Mouse (Mus musculus) gastrocnemius, adult 8-10 months (tissue): ENCODE results near the gene Mical2. TPM values are rescaled to one million over a fixed set of nuclear protein-coding genes. Genes with fewer than 3 reads are reported as not detected.

Source experiments
- DNase-seq, 2 experiments: peaks; one replicate each; pipeline ENCODE4 v3.0.0; 2022; ENCODE audit warnings: low spot score in 2 of 2
- total RNA-seq, 4 experiments: library from RNA; stranded (reverse); gene quantifications; 2 replicates each; pipeline ENCODE4 v1.2.4; 2022

Gene Mical2
- total RNA-seq, 4 experiments from 2014 or later = 172 to 236 (median 206) TPM

DNA sequence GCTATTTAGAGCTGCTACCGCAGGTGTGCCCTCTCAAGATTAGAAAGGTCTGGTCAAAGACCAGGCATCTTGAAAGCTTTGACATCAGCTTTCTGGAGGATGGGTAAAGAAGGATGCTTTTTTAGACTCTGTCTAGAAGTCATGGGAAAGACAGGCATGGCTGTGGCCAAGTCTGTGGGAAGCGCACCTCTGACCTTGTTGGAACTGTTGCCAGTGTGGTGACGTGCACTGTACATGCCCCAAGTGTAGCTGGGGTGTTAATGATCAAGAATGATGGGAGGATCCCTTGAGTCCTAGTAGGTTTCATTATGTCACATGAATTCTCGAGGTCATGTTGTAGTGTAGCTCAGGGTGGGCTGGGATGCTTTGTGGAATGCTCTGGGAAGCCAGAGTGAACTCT lies 127.4 kb downstream of the Mical2 start:
- DNase-seq = no peak

GRCm38 (mm10) chr7:112353939-112354338 lies 128.3 kb downstream of the Mical2 start:
- no peak for DNase-seq

DNA sequence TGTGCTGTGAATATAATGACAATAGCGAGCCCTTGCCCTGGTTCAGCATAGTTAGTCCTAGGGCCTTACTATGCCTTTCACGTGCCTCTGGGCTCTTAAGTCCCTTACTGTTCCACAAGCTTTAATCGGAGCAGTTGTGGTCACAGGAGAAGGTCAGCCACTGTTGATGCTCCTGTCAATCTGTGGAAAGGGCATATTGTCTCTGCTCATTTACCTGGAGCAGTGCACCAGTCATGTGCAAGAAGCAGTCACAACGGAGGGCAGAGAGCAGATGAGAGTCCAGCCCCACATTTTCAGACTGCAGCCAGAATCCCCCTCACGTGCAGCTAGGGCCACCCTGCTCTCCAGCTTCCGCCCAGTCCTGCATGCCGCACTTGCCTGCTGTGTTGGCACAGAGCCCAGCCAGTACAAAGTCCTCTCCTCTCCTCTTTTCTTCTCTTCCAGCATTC lies 128.9 kb downstream of the Mical2 start:
- DNase-seq = no peak

- no peak for DNase-seq
These were observed 133.9 kb downstream of the Mical2 start for GRCm38 (mm10) chr7:112359594-112359993.

GRCm38 (mm10) chr7:112362574-112363200 lies 137.0 kb downstream of the Mical2 start:
- no peak for DNase-seq

- DNase-seq = no peak
These were observed 140.2 kb downstream of the Mical2 start for GRCm38 (mm10) chr7:112365864-112366263.

DNA sequence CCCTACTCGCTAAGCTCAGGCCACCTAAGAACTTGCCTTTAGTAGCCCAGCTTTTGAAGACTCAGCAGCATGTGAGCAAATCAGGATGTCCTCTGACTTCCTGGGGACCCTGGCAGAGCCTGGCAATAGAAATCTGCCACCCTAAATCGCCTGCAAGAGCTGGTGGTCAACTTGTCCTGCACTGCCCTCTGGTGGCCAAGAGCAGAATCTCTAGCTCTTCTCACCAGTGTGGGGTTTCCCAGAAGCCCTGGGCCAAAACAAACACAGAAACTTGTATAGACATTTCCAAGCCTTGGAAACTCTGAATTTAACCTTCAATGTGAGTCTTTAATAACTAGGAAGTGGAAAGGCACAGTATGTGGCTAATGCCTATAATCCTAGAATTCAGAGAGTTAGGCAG lies 143.4 kb downstream of the Mical2 start:
- DNase-seq = peak; percentile 72 to 75

DNA sequence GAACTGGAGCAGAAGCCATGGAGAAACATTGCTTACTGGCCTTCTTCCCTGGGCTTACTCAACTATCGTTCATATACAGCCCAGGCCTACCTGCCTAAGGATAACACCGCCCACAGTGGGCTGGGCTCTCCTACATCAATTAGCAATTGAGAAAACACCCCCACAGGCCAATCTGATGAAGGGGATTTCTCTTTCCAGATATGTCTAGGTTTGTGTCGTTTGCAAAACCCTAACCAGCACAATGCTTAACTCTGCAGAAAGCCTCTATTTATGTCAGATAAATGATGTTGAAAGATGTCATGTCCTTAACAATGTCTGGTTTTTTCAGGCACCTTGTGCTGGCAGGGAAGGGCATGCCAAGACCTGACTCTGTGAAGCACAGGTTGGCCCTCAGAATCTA lies 144.3 kb downstream of the Mical2 start:
- DNase-seq = no peak

GRCm38 (mm10) chr7:112371387-112371786 lies 145.7 kb downstream of the Mical2 start:
- DNase-seq = no peak

DNA sequence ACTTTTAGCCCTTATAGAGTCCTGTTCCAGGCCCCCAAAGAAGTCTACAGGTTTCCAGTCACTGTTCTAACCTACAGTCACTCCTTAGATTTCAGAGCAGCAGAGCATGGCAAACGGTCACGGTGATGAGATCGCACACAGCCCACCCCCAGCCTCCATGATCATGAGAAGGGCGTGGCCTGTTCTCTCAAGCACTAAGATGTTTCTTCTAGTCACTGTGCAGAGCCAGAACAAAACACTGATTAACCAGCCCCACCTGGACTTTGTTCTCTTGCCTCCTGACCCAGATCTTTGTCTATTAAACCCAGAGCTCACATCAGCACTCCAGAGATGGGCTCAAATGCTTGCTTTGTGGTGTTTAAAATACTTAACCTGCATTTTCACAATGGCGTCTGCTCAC lies 148.4 kb downstream of the Mical2 start:
- DNase-seq = no peak

GRCm38 (mm10) chr7:112375062-112375461 lies 149.4 kb downstream of the Mical2 start:
- no peak for DNase-seq

DNA sequence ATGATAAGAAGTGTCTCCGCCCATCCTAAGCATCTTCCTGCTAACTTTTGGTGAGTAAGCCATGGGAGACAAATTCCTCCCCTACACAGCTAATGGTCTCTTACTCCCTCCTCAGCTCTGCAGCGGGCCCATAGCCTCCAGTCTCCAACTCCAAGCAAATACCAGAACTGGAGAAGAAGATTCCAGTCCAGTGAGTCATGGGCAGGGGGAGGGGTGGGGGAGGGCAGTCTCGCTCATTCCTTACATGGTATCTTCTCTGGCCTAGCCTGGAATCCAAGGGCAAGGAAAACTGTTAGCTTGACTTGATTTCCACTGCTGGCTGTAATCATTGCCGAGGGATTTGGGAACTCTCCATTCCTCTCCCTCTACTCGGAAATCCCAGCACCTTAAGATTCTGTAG lies 150.2 kb downstream of the Mical2 start:
- DNase-seq = no peak

GRCm38 (mm10) chr7:112376611-112377010 lies 151.0 kb downstream of the Mical2 start:
- DNase-seq = no peak

DNA sequence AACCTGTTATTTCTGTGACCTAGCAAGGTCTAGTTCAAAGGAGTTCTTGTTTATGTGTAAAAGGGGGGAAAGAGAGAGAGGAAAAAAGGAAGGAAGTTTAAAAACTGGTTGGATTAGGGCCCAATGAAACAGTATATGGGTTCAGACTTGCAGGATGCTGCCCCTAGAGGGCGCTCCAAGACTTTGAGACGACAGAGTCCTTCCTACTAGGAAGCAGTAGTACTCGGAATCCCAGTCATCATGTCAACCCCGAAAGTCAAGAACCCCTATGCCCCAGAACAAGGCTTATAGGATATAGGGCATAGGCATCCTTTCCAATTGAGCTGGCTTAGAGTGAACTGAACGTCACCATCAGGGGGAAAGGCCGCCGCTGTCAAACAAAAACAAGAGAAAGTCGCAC lies 151.7 kb downstream of the Mical2 start:
- DNase-seq = peak; percentile 46 to 47

DNA sequence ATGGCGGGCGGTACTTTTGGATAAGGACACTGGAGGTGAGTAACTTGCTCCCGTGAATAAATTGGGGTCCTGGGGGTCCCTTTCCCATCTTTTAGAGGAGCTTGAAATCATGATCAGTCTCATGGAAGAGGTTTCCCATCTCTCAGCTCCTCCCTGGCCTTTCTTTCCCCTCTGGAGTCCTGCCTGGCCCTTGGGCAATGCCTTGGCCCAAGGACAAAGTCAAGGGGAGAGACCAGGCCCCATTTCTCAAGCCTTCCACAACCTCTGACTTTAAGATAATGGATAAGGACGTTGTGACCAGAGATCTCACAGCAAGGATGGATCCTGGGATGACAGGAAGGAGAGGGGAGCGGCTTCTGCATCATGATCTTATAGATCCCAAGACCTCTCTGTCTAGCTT lies 152.4 kb downstream of the Mical2 start:
- no peak for DNase-seq

- DNase-seq = no peak
These were observed 152.8 kb downstream of the Mical2 start for GRCm38 (mm10) chr7:112378476-112378875.

- DNase-seq = no peak
These were observed 160.9 kb downstream of the Mical2 start for GRCm38 (mm10) chr7:112386521-112386920.

DNA sequence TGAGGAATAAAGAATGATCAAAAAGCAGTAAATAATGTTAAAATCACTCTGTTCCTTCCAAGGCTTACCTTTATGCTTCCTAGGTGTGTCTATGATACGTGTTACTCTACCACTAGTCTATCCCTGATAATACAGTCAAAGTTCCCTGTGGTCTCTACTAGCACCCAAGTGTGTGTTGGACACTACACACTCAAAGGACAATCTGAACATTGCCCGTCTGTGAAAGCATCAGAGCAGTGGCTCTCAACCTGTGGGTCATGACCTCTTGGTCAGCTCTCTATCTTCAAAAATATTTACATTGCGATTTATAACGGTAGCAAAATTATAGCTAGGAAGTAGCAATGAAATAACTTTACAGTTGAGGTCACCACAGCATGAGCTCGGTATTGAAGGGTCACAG lies 162.2 kb downstream of the Mical2 start:
- DNase-seq = no peak

GRCm38 (mm10) chr7:112388363-112388875 lies 162.8 kb downstream of the Mical2 start:
- DNase-seq = no peak

GRCm38 (mm10) chr7:112389611-112390251 lies 164.1 kb downstream of the Mical2 start:
- no peak for DNase-seq

GRCm38 (mm10) chr7:112390252-112390936 lies 164.7 kb downstream of the Mical2 start:
- DNase-seq = no peak

GRCm38 (mm10) chr7:112390937-112391605 lies 165.4 kb downstream of the Mical2 start:
- no peak for DNase-seq
